Mouse (Mus musculus) lung, adult 2 months (tissue): ENCODE data around the gene Zdhhc19.

Source experiments
- CTCF ChIP-seq: fragments of 200-500 bp; IDR thresholded peaks from 2 replicates; pipeline ENCODE4 v1.5.1; 2011; ENCODE audit warnings: mild to moderate bottlenecking, low read length, control low read depth; ENCODE audit not compliant: insufficient read depth
- POLR2A ChIP-seq: fragments of 200-500 bp; IDR thresholded peaks from 2 replicates; pipeline ENCODE4 v1.6.1; 2011; ENCODE audit warnings: low read depth, mild to moderate bottlenecking, control low read depth, low read length, borderline replicate concordance; ENCODE audit errors: extremely low read depth

DNA sequence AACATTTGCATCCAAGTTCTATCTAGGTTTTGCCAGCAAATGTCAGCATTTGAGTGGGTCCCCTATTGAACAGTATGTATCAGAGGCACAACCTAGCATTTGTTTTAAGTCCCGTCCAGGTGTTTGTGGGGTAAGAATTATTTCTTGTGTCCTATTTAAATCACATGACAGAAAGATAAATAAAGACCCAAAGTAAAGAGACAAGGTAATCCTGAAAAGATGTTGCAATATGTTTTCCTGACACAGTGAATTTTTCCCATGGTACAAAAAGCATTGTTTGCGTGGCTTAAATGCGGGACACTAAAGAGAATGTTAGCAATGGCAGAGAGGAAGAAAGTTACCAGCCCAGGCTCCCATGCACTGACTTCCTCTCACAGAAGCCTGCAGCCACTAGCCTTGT lies 74.0 kb downstream of the Zdhhc19 start:
- TF ChIP-seq CTCF (no peak), POLR2A (no peak)
